7 mouse cellular contexts compared by ENCODE assay signal in the genomic region with DNA sequence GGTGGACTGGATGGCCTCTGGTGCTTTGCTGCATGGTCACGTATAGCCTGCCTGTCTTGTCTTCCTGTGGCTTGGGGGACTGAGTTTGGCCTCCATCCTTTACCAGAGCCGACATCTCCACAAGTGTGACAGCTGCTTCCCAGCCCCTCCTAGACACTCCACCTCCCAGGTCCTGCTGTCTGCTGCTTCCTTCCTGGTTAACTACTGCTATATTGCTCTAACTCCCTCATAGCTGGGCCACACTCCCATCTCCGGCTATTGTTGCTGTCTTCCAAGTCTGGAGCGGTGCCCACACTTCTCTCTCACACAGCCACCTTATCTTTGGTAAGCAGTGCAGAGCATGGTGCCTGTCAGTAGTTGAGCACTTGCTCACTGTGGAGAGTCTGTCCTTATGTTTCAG. TPM values are rescaled to one million over a fixed set of nuclear protein-coding genes. Genes with fewer than 3 reads are reported as not detected.
A peak's percentile ranks its signal among the peaks of the same experiment; 100 is the strongest.
DNase-seq lines count a peak whose midpoint lies in the region; ATAC-seq and TF ChIP-seq lines count a peak whose summit lies in the region.

No protein-coding gene starts in this region.

- peak; percentile 82 for DNase-seq in MEL-GATA-1-ER (ENCODE audit: extremely low read depth, low read depth)
- DNase-seq in hindbrain, embryonic 11.5 days (ENCODE audit: low spot score): no peak
- no peak for DNase-seq in limb, embryonic 14.5 days (ENCODE audit: low spot score)
- DNase-seq in embryo, embryonic 10.5 days (ENCODE audit: low spot score): no peak
- DNase-seq in layer of hippocampus, adult 9-11 months: no peak

- no peak for TF ChIP-seq POLR2A in limb, embryonic 14.5 days (IDR thresholded peaks at IDR 0.05; ENCODE audit: borderline replicate concordance, extremely low read depth, insufficient read depth, insufficient read length)

- H3K9me3 ChIP-seq in hindbrain, embryonic 11.5 days (ENCODE audit: control insufficient read depth, low read length): no peaks in the 10 kb centered on the region
- no peaks in the 10 kb centered on the region for H3K9me3 ChIP-seq in limb, embryonic 14.5 days (ENCODE audit: control insufficient read depth, low read length)
- no peaks in the 10 kb centered on the region for H3K9me3 ChIP-seq in midbrain, embryonic 16.5 days (replicated peaks; ENCODE audit: control insufficient read depth, low read length, poor library complexity, severe bottlenecking)

- 92% methylated on average over 4 of the region's 4 CpGs for WGBS in hindbrain, embryonic 11.5 days
- 81% methylated on average over 4 of the region's 4 CpGs for WGBS in limb, embryonic 14.5 days
- WGBS in midbrain, embryonic 16.5 days: 82% methylated on average over 4 of the region's 4 CpGs

- H3K4me3 ChIP-seq in hindbrain, embryonic 11.5 days (ENCODE audit: low read depth, low read length): no peak overlapping the region
- H3K4me3 ChIP-seq in limb, embryonic 14.5 days (replicated peaks; ENCODE audit: low read length): no peak overlapping the region
- no peak overlapping the region for H3K4me3 ChIP-seq in midbrain, embryonic 16.5 days (ENCODE audit: low read depth, low read length)

- no peak overlapping the region for H3K27ac ChIP-seq in hindbrain, embryonic 11.5 days (ENCODE audit: low read depth, low read length)
- no peak overlapping the region for H3K27ac ChIP-seq in limb, embryonic 14.5 days (replicated peaks; ENCODE audit: low read depth, low read length)
- no peak overlapping the region for H3K27ac ChIP-seq in midbrain, embryonic 16.5 days (ENCODE audit: low read length)

- 0 out of 2 replicates have a peak overlapping the region, but pooled peaks have one; percentile 21 for H3K9ac ChIP-seq in hindbrain, embryonic 11.5 days (ENCODE audit: low read depth, low read length)
- peak overlapping the region; percentile 2; the same call in 1 of the 2 replicates for H3K9ac ChIP-seq in limb, embryonic 14.5 days (ENCODE audit: low read depth, low read length, severe bottlenecking)
- 0 out of 2 replicates have a peak overlapping the region, but pooled peaks have one; percentile 87 for H3K9ac ChIP-seq in midbrain, embryonic 16.5 days (ENCODE audit: low read depth, low read length)

- peaks cover 11% of the 10 kb centered on the region; the same call in 1 of the 2 replicates for H3K4me1 ChIP-seq in hindbrain, embryonic 11.5 days (replicated peaks; ENCODE audit: control insufficient read depth, insufficient read depth, low read length)
- peaks cover 14% of the 10 kb centered on the region for H3K4me1 ChIP-seq in limb, embryonic 14.5 days (ENCODE audit: control insufficient read depth, insufficient read depth, low read length)
- H3K4me1 ChIP-seq in midbrain, embryonic 16.5 days (ENCODE audit: control insufficient read depth, insufficient read depth, low read length): peaks cover 20% of the 10 kb centered on the region

- H3K36me3 ChIP-seq in hindbrain, embryonic 11.5 days (ENCODE audit: control insufficient read depth, insufficient read depth, low read length): 0 out of 2 replicates have a peak, but pooled peaks cover 7% of the 10 kb centered on the region
- H3K36me3 ChIP-seq in limb, embryonic 14.5 days (ENCODE audit: control insufficient read depth, insufficient read depth, low read length): peaks cover 42% of the 10 kb centered on the region
- peaks cover 7% of the 10 kb centered on the region for H3K36me3 ChIP-seq in midbrain, embryonic 16.5 days (ENCODE audit: control insufficient read depth, insufficient read depth, low read length)

- no peak overlapping the region for H3K4me2 ChIP-seq in hindbrain, embryonic 11.5 days (replicated peaks; ENCODE audit: low read depth, low read length)
- peak overlapping the region; percentile 91; the same call in 1 of the 2 replicates for H3K4me2 ChIP-seq in limb, embryonic 14.5 days (replicated peaks; ENCODE audit: low read depth, low read length, severe bottlenecking)
- no peak overlapping the region; the same call in 1 of the 2 replicates for H3K4me2 ChIP-seq in midbrain, embryonic 16.5 days (ENCODE audit: low read length)

- peak; percentile 33 for ATAC-seq in common myeloid progenitor, adult 5-6 weeks (replicated peaks; ENCODE audit: low read depth, poor library complexity, severe bottlenecking)
- ATAC-seq in hindbrain, embryonic 11.5 days (ENCODE audit: low FRiP score): no peak
- ATAC-seq in limb, embryonic 14.5 days (ENCODE audit: low FRiP score, low read depth): no peak
- no peak for ATAC-seq in midbrain, embryonic 16.5 days

- no peaks in the 10 kb centered on the region for H3K27me3 ChIP-seq in hindbrain, embryonic 11.5 days (ENCODE audit: control insufficient read depth, insufficient read depth, low read length)
- H3K27me3 ChIP-seq in limb, embryonic 14.5 days (ENCODE audit: control insufficient read depth, insufficient read depth, low read length): no peaks in the 10 kb centered on the region
- no peaks in the 10 kb centered on the region for H3K27me3 ChIP-seq in midbrain, embryonic 16.5 days (ENCODE audit: control insufficient read depth, insufficient read depth, low read depth, low read length)

RNA-seq across cellular contexts. Expression of a gene that starts 0.6 kb away (rescaled TPM):
- total RNA-seq in common myeloid progenitor, adult 5-6 weeks (2017): 5.3 TPM in 1 of 2 replicates, not detected in the other
- 0.06 and 0.07 TPM in 2 replicates for polyA plus RNA-seq in hindbrain, embryonic 11.5 days (2014; fragmentation: Nextera tagmentation; extraction: Ambion mirVana)
- polyA plus RNA-seq in limb, embryonic 14.5 days (2012; rRNA removed): 3.8 and 6.0 TPM in 2 replicates
- 0.11 and 0.23 TPM in 2 replicates for polyA plus RNA-seq in limb, embryonic 14.5 days (2014; fragmentation: Nextera tagmentation; extraction: Ambion mirVana)
- 0.26 and 0.27 TPM in 2 replicates for polyA plus RNA-seq in midbrain, embryonic 16.5 days (2015; fragmentation: Nextera tagmentation; extraction: Ambion mirVana)

RNA-seq across cellular contexts. Expression of a gene that starts 2.3 kb away (rescaled TPM):
- 3.9 and 11.0 TPM in 2 replicates for total RNA-seq in common myeloid progenitor, adult 5-6 weeks (2017)
- polyA plus RNA-seq in hindbrain, embryonic 11.5 days (2014; fragmentation: Nextera tagmentation; extraction: Ambion mirVana): 47.6 and 55.9 TPM in 2 replicates
- 18.8 and 26.3 TPM in 2 replicates for polyA plus RNA-seq in limb, embryonic 14.5 days (2012; rRNA removed)
- 47.2 and 53.8 TPM in 2 replicates for polyA plus RNA-seq in limb, embryonic 14.5 days (2014; fragmentation: Nextera tagmentation; extraction: Ambion mirVana)
- polyA plus RNA-seq in midbrain, embryonic 16.5 days (2015; fragmentation: Nextera tagmentation; extraction: Ambion mirVana): 55.4 and 57.8 TPM in 2 replicates

RNA-seq across cellular contexts. Expression of a gene that starts 26.2 kb away (rescaled TPM):
- total RNA-seq in common myeloid progenitor, adult 5-6 weeks (2017): 3.1 TPM in 1 of 2 replicates, not detected in the other
- polyA plus RNA-seq in hindbrain, embryonic 11.5 days (2014; fragmentation: Nextera tagmentation; extraction: Ambion mirVana): 4.2 and 5.6 TPM in 2 replicates
- 11.7 and 12.8 TPM in 2 replicates for polyA plus RNA-seq in limb, embryonic 14.5 days (2012; rRNA removed)
- 5.0 and 5.1 TPM in 2 replicates for polyA plus RNA-seq in limb, embryonic 14.5 days (2014; fragmentation: Nextera tagmentation; extraction: Ambion mirVana)
- 6.1 and 7.2 TPM in 2 replicates for polyA plus RNA-seq in midbrain, embryonic 16.5 days (2015; fragmentation: Nextera tagmentation; extraction: Ambion mirVana)

RNA-seq across cellular contexts. Expression of a gene that starts 34.1 kb away (rescaled TPM):
- 4.5 and 13.5 TPM in 2 replicates for total RNA-seq in common myeloid progenitor, adult 5-6 weeks (2017)
- polyA plus RNA-seq in hindbrain, embryonic 11.5 days (2014; fragmentation: Nextera tagmentation; extraction: Ambion mirVana): 9.4 and 10.0 TPM in 2 replicates
- polyA plus RNA-seq in limb, embryonic 14.5 days (2012; rRNA removed): 24.5 and 30.3 TPM in 2 replicates
- 10.2 and 10.3 TPM in 2 replicates for polyA plus RNA-seq in limb, embryonic 14.5 days (2014; fragmentation: Nextera tagmentation; extraction: Ambion mirVana)
- polyA plus RNA-seq in midbrain, embryonic 16.5 days (2015; fragmentation: Nextera tagmentation; extraction: Ambion mirVana): 13.4 and 15.8 TPM in 2 replicates

RNA-seq across cellular contexts. Expression of a gene that starts 41.1 kb away (rescaled TPM):
- not detected in 2 replicates for total RNA-seq in common myeloid progenitor, adult 5-6 weeks (2017)
- not detected in 2 replicates for polyA plus RNA-seq in hindbrain, embryonic 11.5 days (2014; fragmentation: Nextera tagmentation; extraction: Ambion mirVana)
- not detected in 2 replicates for polyA plus RNA-seq in limb, embryonic 14.5 days (2012; rRNA removed)
- not detected in 2 replicates for polyA plus RNA-seq in limb, embryonic 14.5 days (2014; fragmentation: Nextera tagmentation; extraction: Ambion mirVana)
- polyA plus RNA-seq in midbrain, embryonic 16.5 days (2015; fragmentation: Nextera tagmentation; extraction: Ambion mirVana): not detected in 2 replicates

Comparison
In these comparisons a context has a peak if more than half of its experiments do, and no peak if none do; other contexts are left out.
1. H3K9ac ChIP-seq: peak in every context shown above with its lines; median percentile 87 in midbrain, embryonic 16.5 days; 21 in hindbrain, embryonic 11.5 days; 2 in limb, embryonic 14.5 days.